Mouse (Mus musculus) small intestine, adult 2 months (tissue): ENCODE data around the gene Map4. TPM values are rescaled to one million over a fixed set of nuclear protein-coding genes. Genes with fewer than 3 reads are reported as not detected.

Source experiments
- H3K27ac ChIP-seq: fragments of 200-500 bp; 2 replicates; pipeline ENCODE4 v1.5.1; 2012; ENCODE audit warnings: low read depth, low read length, control low read depth, inconsistent platforms; ENCODE audit not compliant: insufficient read depth
- H3K27me3 ChIP-seq: fragments of 200-500 bp; 2 replicates; pipeline ENCODE4 v1.6.1; 2012; ENCODE audit warnings: mild to moderate bottlenecking, moderate library complexity, low read length, inconsistent platforms; ENCODE audit not compliant: control insufficient read depth, insufficient read depth
- H3K36me3 ChIP-seq: fragments of 200-500 bp; 2 replicates; pipeline ENCODE4 v1.6.1; 2012; ENCODE audit warnings: mild to moderate bottlenecking, low read length, control low read depth, inconsistent platforms; ENCODE audit not compliant: control insufficient read depth, insufficient read depth
- H3K4me1 ChIP-seq: fragments of 200-500 bp; 2 replicates; pipeline ENCODE4 v1.6.1; 2012; ENCODE audit warnings: low read length, inconsistent platforms, mixed read lengths; ENCODE audit not compliant: control insufficient read depth, insufficient read depth, insufficient read length
- H3K4me3 ChIP-seq: fragments of 200-500 bp; 2 replicates; pipeline ENCODE4 v1.5.1; 2012; ENCODE audit warnings: low read depth, mild to moderate bottlenecking, control low read depth, inconsistent platforms, low read length, moderate library complexity
- CTCF ChIP-seq: fragments of 200-500 bp; IDR thresholded peaks from 2 replicates; pipeline ENCODE4 v1.5.1; 2012; ENCODE audit warnings: low read depth, mild to moderate bottlenecking, control low read depth, inconsistent platforms, low read length, moderate library complexity, mixed read lengths; ENCODE audit not compliant: insufficient replicate concordance, insufficient read length; ENCODE audit errors: extremely low read depth
- POLR2A ChIP-seq: fragments of 200-500 bp; IDR thresholded peaks from 2 replicates; pipeline ENCODE4 v1.6.1; 2012; ENCODE audit warnings: low read depth, mild to moderate bottlenecking, control low read depth, inconsistent platforms, low read length, moderate library complexity
- WGBS: fragments of 180-500 bp; shearing (Covaris S2); methylation state at CpG from one replicate; pipeline ENCODE4 v1.1.7; 2018; 5-methylcytosine and 5-hydroxymethylcytosine counted together
- polyA plus RNA-seq: library from polyadenylated mRNA; depleted of rRNA; stranded (reverse); fragments of >200 nt; gene quantifications from 2 replicates; pipeline ENCODE4 v1.2.3, GENCODE M21; 2012

Gene Map4
- polyA plus RNA-seq, 1 experiment = 191 TPM

DNA sequence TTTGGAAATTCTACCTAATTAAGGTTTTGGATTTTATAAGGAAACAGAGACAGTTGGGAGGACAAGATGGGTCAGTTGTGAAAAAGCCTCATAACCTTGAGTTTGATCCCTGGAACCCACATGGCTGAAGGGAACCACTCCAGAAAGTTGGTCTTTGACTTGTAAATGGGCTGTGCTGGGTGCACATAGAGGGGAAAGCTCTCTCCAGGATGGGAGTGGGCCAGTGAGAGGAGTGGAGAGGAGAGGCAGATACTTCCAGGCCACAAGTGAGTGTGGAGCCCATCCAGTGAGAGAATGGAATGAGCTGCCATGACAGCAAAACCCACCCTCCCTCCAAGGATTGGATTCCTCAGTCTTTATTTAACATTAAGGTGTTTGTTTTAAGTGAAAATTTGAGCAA is 119.9 kb downstream of the Map4 start:
- peaks cover 7% of the 10 kb centered on the region; the same call in 1 of the 2 replicates for H3K36me3 ChIP-seq
- no peak overlapping the region for H3K27ac ChIP-seq
- no peaks in the 10 kb centered on the region for H3K4me1 ChIP-seq
- H3K27me3 ChIP-seq = no peaks in the 10 kb centered on the region
- TF ChIP-seq CTCF (no peak), POLR2A (no peak)
- no peak overlapping the region for H3K4me3 ChIP-seq

DNA sequence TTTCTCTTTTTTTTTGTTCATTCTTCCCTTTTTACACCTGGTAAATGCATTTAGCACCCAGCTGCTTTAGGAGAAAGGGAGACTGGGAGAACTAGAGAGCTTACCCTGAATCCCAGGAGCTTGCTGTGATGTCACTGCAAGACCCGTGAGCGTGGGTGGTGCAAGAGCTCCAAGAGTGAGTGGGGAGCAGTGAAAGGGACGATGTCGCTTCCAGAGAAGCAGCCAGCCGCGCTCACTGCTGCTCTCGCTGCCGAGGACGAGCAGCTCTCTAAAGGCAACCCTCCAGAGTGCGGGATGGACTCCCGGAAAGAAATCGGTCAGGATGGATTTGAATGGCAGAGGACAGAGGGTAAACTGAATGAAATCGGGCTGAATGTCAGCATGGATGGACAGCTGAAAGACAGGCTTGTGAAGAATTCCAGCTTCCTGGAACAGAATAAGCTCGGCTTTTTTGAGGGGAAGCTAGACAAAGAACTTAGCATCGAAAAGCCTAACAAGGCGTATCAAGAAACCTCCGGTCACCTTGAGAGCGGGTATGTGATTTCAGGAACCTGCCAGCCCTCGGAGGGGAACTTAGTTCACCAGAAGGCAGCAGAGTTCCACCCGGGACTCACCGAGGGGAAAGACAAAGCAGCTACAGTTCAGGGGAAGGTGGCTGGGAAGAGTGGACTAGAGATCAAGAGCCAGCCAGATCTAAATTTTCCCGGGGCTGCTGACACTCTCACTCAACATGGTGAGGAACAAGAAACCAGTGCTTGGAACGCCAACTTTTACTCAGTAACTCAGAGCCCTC is 120.8 kb downstream of the Map4 start:
- Histone ChIP-seq H3K36me3 (peaks cover 6% of the 10 kb centered on the region; the same call in 1 of the 2 replicates), H3K4me3 (no peak overlapping the region), H3K27ac (no peak overlapping the region), H3K4me1 (no peaks in the 10 kb centered on the region), H3K27me3 (no peaks in the 10 kb centered on the region)
- TF ChIP-seq CTCF (no peak), POLR2A (no peak)
- WGBS = 87% methylated on average over 23 of the region's 23 CpGs

DNA sequence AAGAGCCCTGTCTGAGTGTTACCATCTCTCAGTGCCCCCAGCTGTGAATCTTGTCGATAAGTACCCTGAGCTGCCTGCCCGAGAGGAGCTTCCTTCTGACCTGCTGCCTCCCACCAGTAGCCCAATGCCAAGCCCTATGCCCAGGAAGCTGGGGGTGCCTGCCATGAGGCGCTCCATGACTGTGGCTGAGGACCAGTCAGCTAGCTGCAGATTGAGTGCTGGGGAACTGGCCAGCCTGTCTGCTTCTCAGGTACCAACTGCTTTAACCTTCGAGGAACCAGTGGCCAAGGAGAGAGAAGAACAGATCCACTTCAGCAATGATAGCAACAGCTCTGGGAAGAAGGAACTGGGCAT is 121.7 kb downstream of the Map4 start:
- Histone ChIP-seq H3K4me3 (no peak overlapping the region), H3K27me3 (no peaks in the 10 kb centered on the region), H3K4me1 (no peaks in the 10 kb centered on the region), H3K36me3 (peaks cover 6% of the 10 kb centered on the region; the same call in 1 of the 2 replicates), H3K27ac (no peak overlapping the region)
- 90% methylated on average over 4 of the region's 4 CpGs for WGBS
- TF ChIP-seq CTCF = no peak
- TF ChIP-seq POLR2A = no peak

DNA sequence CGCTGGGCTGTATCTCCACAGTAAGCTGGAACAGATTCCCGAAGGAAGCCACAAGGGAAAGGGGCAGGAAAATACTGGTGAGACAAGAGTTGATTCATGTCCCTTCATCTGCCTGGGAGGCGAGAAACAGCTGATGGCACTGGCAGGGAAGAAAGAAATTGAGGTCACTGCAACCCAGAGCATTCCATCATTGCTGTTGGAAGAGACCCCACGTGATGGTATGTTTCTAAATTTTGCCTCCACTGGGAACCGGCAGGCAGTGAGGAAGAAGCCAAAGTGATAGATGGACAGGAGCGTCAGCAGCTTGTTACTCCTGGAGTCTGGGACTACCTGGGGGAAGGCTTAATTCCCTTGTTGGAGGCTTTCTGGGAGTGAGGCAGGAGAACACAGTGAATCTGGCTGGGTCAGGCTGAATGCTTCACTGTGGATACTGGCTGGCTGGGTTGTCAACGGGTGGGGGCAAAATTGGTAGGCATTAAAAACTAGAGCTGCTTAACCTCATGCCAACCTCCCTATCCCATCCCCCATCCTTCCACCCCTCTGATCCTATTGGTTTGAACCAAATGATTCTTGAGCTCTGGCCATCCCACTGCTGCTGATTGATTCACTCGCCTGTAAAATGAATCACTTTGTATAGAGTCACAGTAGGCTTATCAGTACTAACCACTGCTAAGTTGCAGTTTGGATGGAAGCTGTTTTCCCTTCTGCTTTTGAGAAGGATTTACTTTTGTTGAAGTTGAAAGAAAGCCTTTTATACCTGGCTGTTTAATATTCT is 122.2 kb downstream of the Map4 start:
- WGBS = 74% methylated on average over 8 of the region's 8 CpGs

DNA sequence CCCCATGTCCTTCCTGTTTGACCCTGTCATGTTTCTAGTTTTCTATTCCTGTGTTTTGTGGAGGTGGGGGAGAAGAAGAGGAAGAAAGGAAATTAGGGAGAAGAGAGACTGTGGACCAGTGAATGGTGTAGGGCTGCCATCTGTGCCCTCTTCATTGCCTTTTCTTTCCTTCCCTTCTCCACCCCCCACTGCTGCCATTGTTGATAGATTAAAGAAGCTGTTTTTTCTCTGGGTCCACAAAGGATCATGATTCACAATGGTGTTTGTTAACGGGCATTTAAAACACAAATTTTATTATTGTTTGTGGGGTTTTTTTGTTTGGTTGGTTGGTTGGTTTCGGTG is 122.8 kb downstream of the Map4 start:
- H3K4me1 ChIP-seq = no peaks in the 10 kb centered on the region
- H3K27ac ChIP-seq = no peak overlapping the region
- no peaks in the 10 kb centered on the region for H3K27me3 ChIP-seq
- TF ChIP-seq POLR2A (no peak), CTCF (no peak)
- H3K4me3 ChIP-seq = no peak overlapping the region
- H3K36me3 ChIP-seq = peaks cover 6% of the 10 kb centered on the region; the same call in 1 of the 2 replicates
- 94% methylated on average over 2 of the region's 2 CpGs for WGBS

More for the DNA sequence above, 122.2 kb downstream of the Map4 start:
- no peaks in the 10 kb centered on the region for H3K4me1 ChIP-seq
- no peak overlapping the region for H3K27ac ChIP-seq
- H3K4me3 ChIP-seq = no peak overlapping the region
- TF ChIP-seq CTCF (no peak), POLR2A (no peak)
- peaks cover 6% of the 10 kb centered on the region; the same call in 1 of the 2 replicates for H3K36me3 ChIP-seq
- H3K27me3 ChIP-seq = no peaks in the 10 kb centered on the region

DNA sequence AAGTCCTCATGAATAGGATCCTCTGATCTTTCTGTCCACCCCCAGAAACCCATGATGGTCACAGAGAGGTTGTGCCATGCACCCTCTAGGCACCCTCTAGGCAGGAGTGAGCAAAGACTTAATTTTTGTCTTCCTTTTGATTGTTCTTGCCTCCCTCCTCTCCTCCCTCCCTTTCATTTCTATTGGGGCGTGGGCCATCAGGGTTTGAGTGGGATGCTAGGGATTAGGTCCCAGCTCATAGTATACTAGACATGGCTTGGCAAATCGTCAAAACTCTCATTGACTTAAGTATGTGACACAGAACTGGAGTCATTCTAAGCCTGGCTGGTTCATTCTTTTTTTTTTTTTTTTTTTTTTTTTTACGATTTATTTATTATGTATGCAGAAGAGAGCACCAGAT is 123.5 kb downstream of the Map4 start:
- Histone ChIP-seq H3K36me3 (peaks cover 6% of the 10 kb centered on the region; the same call in 1 of the 2 replicates), H3K27me3 (no peaks in the 10 kb centered on the region), H3K27ac (no peak overlapping the region), H3K4me3 (no peak overlapping the region), H3K4me1 (no peaks in the 10 kb centered on the region)
- WGBS = 79% methylated on average over 3 of the region's 3 CpGs
- no peak for TF ChIP-seq CTCF
- TF ChIP-seq POLR2A = no peak

DNA sequence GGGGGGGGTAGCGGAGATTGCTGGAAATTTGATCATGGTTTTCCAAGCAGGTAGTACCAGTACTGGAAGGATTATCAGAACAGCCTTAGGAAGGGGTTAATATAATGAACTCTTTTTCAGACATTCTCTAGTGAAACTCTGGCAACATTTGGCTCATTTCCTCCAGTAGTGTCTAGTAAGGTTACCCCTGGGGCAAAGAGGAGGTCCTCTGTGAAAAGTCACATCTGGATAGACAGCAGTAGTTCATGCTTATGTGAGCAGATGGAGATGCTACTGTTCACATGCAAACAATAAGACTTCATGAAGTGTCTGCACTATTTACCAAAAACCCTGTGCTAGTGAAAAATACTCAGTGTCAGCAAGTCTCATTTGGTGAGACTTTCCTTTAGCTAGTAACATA is 125.9 kb downstream of the Map4 start:
- Histone ChIP-seq H3K27me3 (no peaks in the 10 kb centered on the region), H3K36me3 (peaks cover 4% of the 10 kb centered on the region; the same call in 1 of the 2 replicates), H3K4me3 (no peak overlapping the region), H3K27ac (no peak overlapping the region), H3K4me1 (no peaks in the 10 kb centered on the region)
- WGBS = 92% methylated on average over 1 of the region's 1 CpGs
- TF ChIP-seq POLR2A = no peak
